Mouse (Mus musculus): ENCODE data around the gene Fam155a. TPM values are rescaled to one million over a fixed set of nuclear protein-coding genes. Genes with fewer than 3 reads are reported as not detected.

Fam155a gene
- polyA plus RNA-seq, 2 experiments = 1.1 to 2.1 TPM

DNA sequence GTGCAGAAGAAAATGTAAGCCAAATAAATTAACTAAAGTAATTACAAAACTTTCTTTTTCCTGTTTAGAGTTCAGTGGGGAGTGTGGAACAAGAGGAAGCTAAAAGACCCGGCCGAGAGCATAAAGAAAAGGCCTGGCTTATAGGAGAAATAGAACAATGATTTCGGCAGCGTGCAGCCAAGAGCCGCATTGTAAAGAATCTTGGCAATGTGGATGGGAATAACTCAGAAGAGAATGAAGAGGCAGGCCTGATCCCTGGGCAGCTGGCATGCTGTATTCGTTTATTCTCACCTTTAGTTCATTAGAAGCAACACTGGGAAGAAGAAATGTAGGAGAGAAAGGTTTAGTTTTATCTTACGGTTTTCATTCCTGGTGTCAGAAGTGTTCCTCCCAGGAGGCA lies 594.0 kb downstream of the Fam155a start:
- no peak overlapping the region for H3K4me2 ChIP-seq (replicated peaks; ENCODE audit: low read depth, low read length, severe bottlenecking)
- no peaks in the 10 kb centered on the region for H3K27me3 ChIP-seq (ENCODE audit: control insufficient read depth, insufficient read depth, low read length)
- WGBS = 72% methylated on average over 7 of the region's 7 CpGs
- H3K4me3 ChIP-seq (replicated peaks; ENCODE audit: low read length) = no peak overlapping the region
- no peak overlapping the region for H3K9ac ChIP-seq (ENCODE audit: low read depth, low read length, severe bottlenecking)
- TF ChIP-seq POLR2A (IDR thresholded peaks at IDR 0.05; ENCODE audit: borderline replicate concordance, extremely low read depth, insufficient read depth, insufficient read length) = no peak
- no peaks in the 10 kb centered on the region for H3K9me3 ChIP-seq (ENCODE audit: control insufficient read depth, low read length)
- no peaks in the 10 kb centered on the region for H3K36me3 ChIP-seq (ENCODE audit: control insufficient read depth, insufficient read depth, low read length)
- DNase-seq (ENCODE audit: low spot score) (no peak), ATAC-seq (ENCODE audit: low FRiP score, low read depth) (no peak)
- H3K27ac ChIP-seq (replicated peaks; ENCODE audit: low read depth, low read length) = no peak overlapping the region
- H3K4me1 ChIP-seq (ENCODE audit: control insufficient read depth, insufficient read depth, low read length) = no peaks in the 10 kb centered on the region

DNA sequence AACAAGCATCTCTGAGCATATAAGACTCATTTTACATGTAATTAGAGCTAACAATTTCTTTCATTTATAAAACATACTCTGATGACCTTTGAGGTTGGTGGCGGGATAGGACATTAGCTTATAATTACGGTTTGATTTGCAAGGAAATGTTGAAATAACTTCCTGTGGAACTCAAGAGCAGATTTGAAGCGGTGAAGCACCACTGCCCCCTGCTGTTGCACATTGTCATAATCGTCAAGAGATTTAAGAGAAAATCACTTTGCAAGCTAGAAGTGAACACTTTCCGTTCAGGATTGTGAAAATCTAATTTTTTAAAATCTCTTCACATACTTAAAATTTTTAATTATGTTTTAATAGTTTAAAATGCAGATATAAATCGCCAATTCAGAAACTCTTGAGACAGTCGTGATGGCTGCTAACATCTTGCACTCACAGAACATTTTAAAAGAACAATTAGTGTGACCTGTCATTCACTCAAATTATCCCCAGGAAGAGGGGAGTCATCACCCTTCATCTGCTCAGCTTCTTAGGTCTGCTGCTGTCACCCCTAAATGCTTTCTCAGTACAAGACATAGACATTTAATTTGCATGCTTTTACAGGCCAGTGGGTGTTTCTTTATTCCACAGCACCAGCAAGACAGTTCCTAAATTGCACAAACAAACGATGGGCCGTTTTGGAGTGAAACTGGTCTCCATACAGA lies 595.9 kb downstream of the Fam155a start:
- 25% methylated on average over 9 of the region's 9 CpGs for WGBS
- no peak for TF ChIP-seq POLR2A (IDR thresholded peaks at IDR 0.05; ENCODE audit: borderline replicate concordance, extremely low read depth, insufficient read depth, insufficient read length)
- H3K36me3 ChIP-seq (ENCODE audit: control insufficient read depth, insufficient read depth, low read length) = no peaks in the 10 kb centered on the region
- H3K27me3 ChIP-seq (ENCODE audit: control insufficient read depth, insufficient read depth, low read length) = no peaks in the 10 kb centered on the region
- no peak overlapping the region for H3K4me3 ChIP-seq (replicated peaks; ENCODE audit: low read length)
- H3K9me3 ChIP-seq (ENCODE audit: control insufficient read depth, low read length) = no peaks in the 10 kb centered on the region
- H3K4me1 ChIP-seq (ENCODE audit: control insufficient read depth, insufficient read depth, low read length) = no peaks in the 10 kb centered on the region
- H3K27ac ChIP-seq (replicated peaks; ENCODE audit: low read depth, low read length) = no peak overlapping the region
- peak; percentile 83 for DNase-seq (ENCODE audit: low spot score)
- no peak overlapping the region for H3K9ac ChIP-seq (ENCODE audit: low read depth, low read length, severe bottlenecking)
- no peak overlapping the region for H3K4me2 ChIP-seq (replicated peaks; ENCODE audit: low read depth, low read length, severe bottlenecking)
- no peak for ATAC-seq (ENCODE audit: low FRiP score, low read depth)

DNA sequence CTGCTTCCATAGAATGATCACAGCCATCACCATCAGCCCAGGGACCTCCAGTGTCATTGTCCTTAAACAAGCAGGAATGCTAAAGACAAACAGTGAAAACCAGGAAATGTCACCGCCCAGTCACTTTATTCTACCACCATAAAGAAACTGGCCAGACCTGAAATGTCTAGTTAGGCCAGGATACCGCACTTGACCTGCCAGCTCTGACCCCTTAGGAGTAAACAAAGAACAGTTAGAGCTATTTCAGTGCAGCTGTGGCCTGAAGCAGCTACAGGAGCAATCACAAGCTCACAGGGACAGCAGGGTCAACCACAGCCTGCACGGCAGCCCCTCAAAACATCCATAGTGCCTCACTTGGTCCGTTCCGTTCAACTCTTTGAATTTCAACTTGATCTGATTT lies 599.1 kb downstream of the Fam155a start:
- Histone ChIP-seq H3K36me3 (ENCODE audit: control insufficient read depth, insufficient read depth, low read length) (no peaks in the 10 kb centered on the region), H3K4me1 (ENCODE audit: control insufficient read depth, insufficient read depth, low read length) (no peaks in the 10 kb centered on the region), H3K4me3 (replicated peaks; ENCODE audit: low read length) (no peak overlapping the region), H3K9me3 (ENCODE audit: control insufficient read depth, low read length) (no peaks in the 10 kb centered on the region), H3K27me3 (ENCODE audit: control insufficient read depth, insufficient read depth, low read length) (no peaks in the 10 kb centered on the region), H3K9ac (ENCODE audit: low read depth, low read length, severe bottlenecking) (no peak overlapping the region), H3K27ac (replicated peaks; ENCODE audit: low read depth, low read length) (no peak overlapping the region), H3K4me2 (replicated peaks; ENCODE audit: low read depth, low read length, severe bottlenecking) (no peak overlapping the region)
- TF ChIP-seq POLR2A (IDR thresholded peaks at IDR 0.05; ENCODE audit: borderline replicate concordance, extremely low read depth, insufficient read depth, insufficient read length) = no peak
- ATAC-seq (ENCODE audit: low FRiP score, low read depth) (no peak), DNase-seq (ENCODE audit: low spot score) (no peak)
- 78% methylated on average over 5 of the region's 5 CpGs for WGBS

DNA sequence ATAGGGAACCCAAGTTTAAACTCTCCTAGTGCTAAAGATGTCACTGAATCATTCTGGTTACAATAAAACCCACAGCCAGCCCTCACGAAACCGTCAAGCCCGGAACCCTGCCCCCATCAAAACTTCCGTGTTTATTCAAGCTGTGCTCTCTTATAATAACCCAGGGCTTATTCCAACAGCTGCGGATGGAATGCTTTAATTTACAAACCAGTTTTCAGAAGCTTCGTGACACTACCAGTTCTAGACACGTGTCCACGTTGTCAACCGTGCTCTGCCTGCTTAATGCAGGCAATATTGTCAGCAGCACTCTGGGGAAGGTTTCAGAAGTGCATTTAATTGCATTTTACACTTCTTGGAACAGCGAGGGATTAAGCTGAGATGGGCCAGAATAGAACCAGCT lies 603.0 kb downstream of the Fam155a start:
- no peaks in the 10 kb centered on the region for H3K27me3 ChIP-seq (ENCODE audit: control insufficient read depth, insufficient read depth, low read length)
- H3K9ac ChIP-seq (ENCODE audit: low read depth, low read length, severe bottlenecking) = no peak overlapping the region
- H3K4me3 ChIP-seq (replicated peaks; ENCODE audit: low read length) = no peak overlapping the region
- no peak for DNase-seq (ENCODE audit: low spot score)
- TF ChIP-seq POLR2A (IDR thresholded peaks at IDR 0.05; ENCODE audit: borderline replicate concordance, extremely low read depth, insufficient read depth, insufficient read length) = no peak
- H3K9me3 ChIP-seq (ENCODE audit: control insufficient read depth, low read length) = no peaks in the 10 kb centered on the region
- no peak overlapping the region for H3K27ac ChIP-seq (replicated peaks; ENCODE audit: low read depth, low read length)
- no peak for ATAC-seq (ENCODE audit: low FRiP score, low read depth)
- no peak overlapping the region for H3K4me2 ChIP-seq (replicated peaks; ENCODE audit: low read depth, low read length, severe bottlenecking)
- 58% methylated on average over 10 of the region's 10 CpGs for WGBS
- H3K36me3 ChIP-seq (ENCODE audit: control insufficient read depth, insufficient read depth, low read length) = no peaks in the 10 kb centered on the region
- no peaks in the 10 kb centered on the region for H3K4me1 ChIP-seq (ENCODE audit: control insufficient read depth, insufficient read depth, low read length)

DNA sequence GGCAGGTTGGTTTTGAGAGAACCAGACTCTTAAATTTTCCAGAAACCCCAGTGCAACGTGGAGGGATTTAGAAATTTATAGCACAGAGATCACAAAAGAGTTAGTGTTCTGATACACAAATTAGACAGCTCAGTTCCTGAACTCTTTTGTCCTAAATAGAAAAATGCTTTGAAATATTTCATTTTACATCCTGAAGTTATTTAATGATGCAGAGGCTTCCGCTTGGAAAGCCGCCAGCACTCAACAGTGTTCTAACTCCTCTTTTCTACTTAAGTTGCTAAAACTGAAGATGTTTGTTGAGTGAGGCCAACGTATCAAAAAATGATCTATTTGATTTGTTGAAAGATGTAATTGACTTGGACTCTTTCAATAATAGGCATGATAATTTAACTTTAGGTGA lies 609.4 kb downstream of the Fam155a start:
- Histone ChIP-seq H3K9me3 (ENCODE audit: control insufficient read depth, low read length) (no peaks in the 10 kb centered on the region), H3K36me3 (ENCODE audit: control insufficient read depth, insufficient read depth, low read length) (no peaks in the 10 kb centered on the region), H3K4me3 (replicated peaks; ENCODE audit: low read length) (no peak overlapping the region), H3K4me2 (replicated peaks; ENCODE audit: low read depth, low read length, severe bottlenecking) (no peak overlapping the region), H3K27ac (replicated peaks; ENCODE audit: low read depth, low read length) (no peak overlapping the region), H3K27me3 (ENCODE audit: control insufficient read depth, insufficient read depth, low read length) (no peaks in the 10 kb centered on the region), H3K9ac (ENCODE audit: low read depth, low read length, severe bottlenecking) (no peak overlapping the region), H3K4me1 (ENCODE audit: control insufficient read depth, insufficient read depth, low read length) (no peaks in the 10 kb centered on the region)
- 67% methylated on average over 4 of the region's 4 CpGs for WGBS
- DNase-seq (ENCODE audit: low spot score) (no peak), ATAC-seq (ENCODE audit: low FRiP score, low read depth) (no peak)
- no peak for TF ChIP-seq POLR2A (IDR thresholded peaks at IDR 0.05; ENCODE audit: borderline replicate concordance, extremely low read depth, insufficient read depth, insufficient read length)
